Mouse (Mus musculus): ENCODE data around the gene Atxn1.
A peak's percentile ranks its signal among the peaks of the same experiment; 100 is the strongest.

The Atxn1 gene

DNA sequence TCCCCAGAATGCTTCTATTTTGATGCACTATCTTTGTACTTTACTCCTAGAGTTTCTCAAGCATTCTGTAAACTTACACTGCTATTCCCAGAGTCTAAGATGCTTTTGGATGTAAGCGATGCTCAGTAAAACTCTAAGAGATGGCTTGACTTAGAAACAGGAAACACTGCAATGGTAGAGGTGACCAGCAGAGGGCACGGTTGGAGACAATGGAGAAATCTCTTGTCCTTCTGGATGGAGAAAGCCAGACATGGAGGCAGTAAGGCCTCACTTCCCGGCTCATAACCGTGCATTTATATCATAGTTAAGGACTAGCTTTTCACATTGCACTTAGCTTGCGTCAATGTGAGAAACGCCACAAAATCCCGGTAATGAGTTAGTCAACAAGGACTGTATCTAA, 404.3 kb downstream of the Atxn1 start:
- DNase-seq, result no peak

DNA sequence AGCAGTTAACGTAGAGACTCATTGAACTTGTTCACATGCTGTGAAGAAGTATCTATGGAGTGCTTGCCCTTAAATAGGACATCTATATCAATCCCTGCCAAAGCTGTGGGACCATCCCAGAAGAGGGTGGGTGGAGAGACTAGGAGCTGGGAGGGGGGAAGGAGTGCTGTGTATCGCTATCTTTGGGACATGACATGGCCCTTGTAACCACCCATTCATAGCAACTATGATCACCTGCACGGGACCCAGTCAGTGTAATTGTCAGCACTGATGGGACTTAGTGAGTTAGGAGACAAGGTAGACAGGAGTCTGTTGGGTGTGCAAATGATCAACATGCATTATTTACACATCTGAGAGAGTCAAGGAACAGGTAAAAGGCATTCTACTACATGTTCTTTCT, 405.6 kb downstream of the Atxn1 start:
- DNase-seq, result no peak

DNA sequence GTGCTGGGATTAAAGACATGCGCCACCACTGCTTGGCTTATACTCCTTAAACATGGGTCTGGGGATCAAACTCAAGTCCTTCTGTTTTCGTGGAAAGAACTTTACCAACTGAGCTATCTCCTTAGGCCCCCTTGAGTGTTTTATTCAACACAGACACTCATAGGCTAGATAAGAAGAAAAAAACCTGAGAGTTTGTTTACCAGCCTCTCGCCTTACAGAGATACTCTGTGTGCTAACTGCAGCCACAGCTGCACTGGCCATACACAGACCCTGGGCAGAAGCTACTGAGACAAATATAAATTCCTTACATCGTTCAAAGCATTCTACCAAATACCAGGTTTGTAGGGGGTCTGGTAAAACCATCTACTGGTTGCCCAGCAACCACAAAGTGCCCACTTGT, 406.4 kb downstream of the Atxn1 start:
- DNase-seq, result no peak

DNA sequence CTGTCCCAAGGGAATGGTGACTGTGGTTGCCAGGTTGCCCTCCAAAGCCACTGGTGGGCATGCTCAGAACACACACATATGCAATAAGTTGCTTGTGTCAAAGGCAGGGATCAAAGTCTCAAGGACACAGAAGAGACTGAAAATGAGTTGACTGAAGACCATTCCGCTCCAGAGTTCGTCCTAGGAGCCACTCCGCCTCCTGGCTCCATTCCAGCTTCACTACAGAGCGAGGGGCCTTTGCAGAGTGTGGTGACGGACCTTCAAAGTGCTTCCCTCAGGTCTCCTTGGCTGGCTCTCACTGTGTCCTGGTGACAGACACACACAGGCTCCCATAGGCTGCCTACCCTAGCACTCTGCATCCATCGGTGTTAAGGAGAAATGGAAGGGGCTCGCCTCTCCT, 411.1 kb downstream of the Atxn1 start:
- DNase-seq, result no peak

DNA sequence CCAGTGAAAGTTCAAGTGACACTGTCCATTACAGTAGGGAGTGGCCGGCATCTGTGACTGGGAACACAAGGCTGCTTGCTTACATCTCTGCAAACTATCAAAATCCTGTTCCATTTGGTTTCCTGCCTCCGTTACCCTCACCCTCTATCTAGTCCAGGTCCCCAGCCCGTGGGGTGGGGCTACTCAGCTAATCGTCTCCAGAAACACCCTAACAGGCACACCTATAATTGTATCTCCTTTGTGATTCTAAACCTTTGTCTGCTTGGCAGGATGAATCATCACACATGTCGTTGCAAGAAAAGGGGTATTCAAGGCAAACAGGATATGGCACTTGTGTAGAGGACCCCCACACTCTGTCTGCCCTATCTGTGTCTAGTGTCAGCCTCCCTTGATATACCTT, 417.3 kb downstream of the Atxn1 start:
- DNase-seq, result no peak

DNA sequence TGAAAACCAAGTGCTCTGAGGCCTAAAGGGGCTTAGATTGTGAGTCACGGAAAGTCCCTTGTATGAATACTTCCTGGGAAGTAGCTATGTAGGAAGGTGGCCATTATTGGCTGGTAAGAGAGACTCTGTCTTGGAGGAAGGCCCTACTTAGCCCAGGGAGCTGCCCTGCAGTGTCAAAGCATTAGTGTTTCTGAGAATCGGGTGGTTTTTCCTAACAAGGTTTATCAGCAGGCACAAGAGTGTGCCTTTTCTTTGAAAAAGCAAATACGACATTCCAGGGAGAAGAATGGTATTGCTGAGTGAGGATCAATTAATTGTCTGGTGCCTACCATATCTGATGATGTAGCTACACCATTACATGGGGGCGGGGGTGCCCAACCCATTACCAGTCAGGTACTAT, 417.9 kb downstream of the Atxn1 start:
- DNase-seq, result no peak

DNA sequence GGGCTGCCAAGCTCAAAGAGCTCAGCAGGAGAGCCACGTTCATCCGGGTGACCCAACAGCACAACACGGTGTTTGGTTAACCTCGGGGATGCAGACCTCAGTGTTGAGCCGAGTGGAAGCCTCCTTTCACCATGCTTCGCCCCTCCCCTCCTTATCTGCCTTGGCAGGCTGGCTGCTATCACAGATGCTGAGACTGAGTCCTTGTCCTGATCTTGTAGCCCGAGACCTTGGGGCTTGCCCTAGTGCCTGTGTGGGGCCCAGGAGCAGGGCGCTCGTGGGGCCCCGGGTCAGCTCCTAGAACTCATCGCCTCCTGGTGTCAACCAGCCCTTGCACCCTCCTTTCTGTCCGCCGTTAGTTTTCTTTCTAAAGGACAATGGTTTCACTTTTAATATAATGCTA, 418.8 kb downstream of the Atxn1 start:
- no peak for DNase-seq

DNA sequence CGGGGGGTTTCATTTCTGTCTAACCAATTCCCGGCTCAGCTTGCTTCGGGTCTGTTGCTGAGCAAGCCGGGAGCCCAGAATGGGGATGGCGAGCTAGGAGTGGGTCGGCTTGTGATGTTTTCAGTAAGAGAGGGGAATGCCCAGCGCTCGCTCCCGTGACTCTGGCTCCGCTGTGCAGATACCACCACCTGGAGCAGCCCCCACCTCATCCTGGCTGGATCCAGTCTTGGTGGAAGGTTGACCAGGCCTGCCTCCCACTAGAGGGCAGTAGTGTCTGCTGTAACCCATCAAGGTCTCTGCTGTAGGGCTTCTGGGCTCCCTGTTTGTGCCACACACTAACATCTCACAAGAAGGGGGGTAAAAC, 425.6 kb downstream of the Atxn1 start:
- peak; percentile 59 to 69 for DNase-seq

DNA sequence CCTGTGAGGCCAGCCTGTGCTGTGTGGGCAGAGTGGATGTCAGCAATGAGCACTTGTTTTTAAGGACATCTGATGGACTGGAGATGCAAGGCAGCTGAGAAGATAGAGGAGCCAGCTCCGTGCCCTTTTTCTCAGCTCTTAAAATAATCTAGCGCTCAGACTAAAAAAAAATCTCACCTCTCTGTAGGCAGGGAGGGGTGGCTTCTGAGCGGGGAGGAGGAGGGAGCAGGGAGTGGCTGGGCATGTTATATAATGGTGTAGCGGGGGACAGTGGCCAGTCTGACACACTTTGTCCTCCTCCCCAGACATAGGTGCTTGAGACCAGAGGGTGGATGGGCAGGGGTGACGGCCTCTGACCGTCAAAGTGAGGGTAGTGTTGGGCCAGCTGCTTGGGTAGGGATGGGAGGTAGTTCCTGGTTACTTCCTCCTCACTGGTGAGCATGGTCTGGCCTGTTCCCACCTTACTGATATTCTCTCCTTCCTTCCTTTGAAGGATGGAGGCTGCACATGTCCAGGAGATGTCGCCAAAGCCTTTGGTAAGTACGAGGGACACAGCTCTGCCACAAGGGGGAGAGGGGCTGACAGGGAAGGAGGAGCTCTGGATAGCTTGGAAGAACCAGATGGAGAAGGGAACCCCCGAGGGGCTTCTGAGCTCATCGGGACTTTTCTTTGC, 426.1 kb downstream of the Atxn1 start:
- DNase-seq, result peak; percentile 37 to 64

DNA sequence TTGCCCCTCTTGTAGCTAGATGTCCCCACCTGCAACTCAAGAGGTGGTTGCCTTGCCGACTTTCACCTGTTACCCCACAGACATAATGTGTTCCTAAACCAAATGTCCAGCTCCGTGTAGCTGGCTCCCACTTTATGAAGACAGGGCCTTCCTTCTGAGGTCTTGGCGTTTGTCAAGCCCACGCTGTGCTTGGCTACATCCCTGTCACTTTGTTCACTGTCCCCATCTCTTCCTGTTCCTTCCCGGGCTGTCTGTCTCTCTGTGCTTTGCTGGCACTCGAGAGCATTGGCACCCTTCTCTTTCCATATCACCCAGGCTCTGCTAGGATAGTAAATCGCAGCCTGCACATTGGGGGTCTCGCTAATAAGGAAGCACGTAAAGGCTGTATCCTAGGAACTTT, 426.7 kb downstream of the Atxn1 start:
- no peak for DNase-seq

DNA sequence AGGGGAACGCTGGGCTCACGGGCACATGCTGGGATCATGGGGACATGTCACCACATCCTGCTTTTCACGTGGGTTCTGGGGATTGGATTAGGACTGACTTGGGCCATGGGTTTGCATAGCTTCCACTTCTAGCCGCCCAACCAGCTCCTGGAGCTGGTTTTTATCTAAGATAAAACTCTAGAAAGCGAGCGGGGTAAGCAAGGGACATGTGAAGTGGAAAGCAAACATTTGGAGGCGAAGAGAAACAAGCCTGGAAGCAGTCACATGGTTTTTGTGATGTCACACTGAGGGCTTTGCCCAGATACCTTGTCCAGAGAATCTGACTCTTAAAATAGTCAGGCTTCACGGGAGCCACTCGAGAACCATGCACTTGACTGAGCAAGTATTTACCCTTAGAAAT, 427.7 kb downstream of the Atxn1 start:
- DNase-seq, result peak; percentile 84 to 89

DNA sequence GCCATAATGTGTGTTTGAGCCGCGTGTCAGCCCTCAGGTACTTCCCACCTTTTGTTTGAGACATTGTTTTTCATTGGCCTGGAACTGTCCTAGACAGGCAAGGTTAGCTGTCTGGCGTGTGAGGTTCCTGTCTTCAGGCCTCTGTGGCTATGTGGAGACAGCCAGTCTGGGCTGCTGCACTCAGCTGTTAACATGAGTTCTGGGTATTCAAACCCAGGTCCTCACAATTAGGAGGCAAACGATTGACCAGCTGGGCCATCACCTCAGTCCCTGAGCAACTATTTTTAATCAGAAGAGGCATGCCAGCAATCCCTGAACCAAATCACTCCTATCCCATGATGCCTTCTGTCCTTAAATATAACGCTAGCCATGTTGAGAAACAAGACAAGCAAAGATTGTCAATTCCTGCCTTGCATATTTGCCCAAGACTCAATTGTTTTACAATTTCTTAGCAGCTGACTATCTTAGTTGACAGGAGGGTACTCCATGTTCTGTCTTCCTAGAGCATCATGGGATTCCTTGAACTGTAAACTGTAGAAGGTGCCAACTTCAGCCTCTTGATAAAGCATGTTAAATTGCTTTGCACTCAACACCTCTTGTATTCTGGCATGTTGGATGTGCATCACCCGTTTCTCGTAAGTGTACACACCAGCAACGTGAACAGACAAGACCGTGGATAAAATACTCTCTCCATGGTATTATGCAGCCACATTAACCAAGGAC, 428.9 kb downstream of the Atxn1 start:
- DNase-seq, result no peak

DNA sequence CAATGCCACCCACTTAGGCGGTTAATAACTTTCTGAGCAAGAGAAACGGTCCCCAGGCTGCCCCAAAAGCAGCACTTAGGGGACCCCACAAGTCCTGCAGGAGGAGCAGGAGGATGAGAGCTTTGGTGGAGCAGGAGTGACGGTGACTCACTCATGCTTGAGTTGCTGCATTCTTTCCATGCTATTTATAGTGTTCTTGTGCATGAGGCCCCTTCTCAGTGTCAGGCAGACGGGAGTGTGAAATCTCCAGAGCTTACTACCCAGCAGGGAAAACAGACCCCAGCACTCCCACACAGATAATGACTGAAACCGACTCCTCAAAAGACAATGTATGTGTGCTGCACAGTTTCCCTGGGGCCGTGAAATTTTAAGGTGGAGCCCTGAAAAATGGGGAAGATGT, 434.1 kb downstream of the Atxn1 start:
- peak; percentile 31 to 39 for DNase-seq

DNA sequence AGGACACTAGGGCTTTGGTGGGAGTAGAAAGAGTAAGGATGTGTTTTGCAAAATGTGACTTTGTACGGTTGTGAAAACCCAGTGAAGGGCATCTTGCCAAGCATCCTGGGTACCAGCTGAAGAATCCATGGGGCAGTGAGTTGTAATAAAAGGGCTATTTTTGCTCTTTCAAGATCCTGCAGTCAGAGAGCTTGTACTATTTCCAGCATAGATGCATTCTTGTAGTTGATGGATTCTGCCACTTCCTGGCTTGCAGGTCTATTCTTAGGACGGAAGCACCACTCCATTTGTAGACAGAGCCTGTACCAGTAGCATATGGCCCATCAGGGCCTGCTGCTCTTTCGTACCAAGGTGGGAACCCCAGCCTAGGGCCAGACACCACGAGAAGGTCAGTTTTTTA, 436.0 kb downstream of the Atxn1 start:
- no peak for DNase-seq

DNA sequence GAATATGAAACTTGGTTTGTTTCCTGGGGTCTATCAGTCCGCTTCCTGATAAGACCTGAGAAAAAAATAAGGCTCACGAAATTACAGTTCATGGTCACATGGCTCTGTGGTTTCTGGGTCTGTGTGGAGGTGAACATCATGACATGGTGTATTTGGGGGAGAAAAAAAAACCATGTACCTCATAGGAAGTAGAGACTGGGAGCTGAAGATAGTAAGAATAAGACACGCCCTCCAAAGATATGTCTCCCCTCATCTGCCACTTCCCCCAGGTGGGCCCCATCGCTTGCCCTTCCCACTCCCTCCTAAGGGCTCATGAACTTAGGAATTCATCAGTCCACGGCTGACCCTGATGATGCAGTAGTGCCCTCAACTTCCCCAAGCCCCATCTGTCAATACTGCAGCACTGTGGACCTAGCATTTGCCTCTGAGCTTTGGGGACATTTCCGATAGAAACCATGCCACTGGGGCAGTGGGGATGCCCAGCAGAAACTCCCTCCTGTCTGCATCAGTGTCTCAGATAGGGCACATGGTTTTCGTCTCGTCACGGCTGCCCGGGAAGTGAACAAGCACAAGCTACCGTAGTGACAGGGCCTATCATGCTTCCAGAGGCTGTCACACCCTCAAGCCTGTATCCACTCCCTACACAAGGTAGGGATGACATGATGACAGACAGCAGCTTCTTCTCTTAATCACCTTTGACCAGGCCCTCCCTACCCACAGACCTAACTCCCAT, 437.4 kb downstream of the Atxn1 start:
- no peak for DNase-seq

DNA sequence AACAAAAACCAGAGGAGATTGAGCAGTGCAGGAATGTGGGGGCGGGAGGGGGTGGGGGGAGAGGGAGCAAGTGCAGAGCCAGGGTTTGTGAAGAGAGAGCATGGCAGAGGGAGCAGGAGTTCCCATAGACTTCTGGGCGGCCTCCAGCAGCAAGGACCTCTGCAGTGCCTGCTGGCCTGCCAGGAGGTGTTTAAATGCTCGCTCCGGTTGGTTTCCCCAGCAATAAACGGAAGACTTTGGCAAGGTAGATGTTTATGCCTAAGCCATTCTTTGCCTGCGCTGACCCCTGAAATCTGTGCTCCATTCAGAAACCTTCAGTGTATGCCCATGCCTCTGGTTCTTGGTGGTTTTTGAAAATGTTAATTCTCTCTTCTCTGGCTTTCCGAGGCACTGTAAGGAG, 438.6 kb downstream of the Atxn1 start:
- DNase-seq, result no peak

DNA sequence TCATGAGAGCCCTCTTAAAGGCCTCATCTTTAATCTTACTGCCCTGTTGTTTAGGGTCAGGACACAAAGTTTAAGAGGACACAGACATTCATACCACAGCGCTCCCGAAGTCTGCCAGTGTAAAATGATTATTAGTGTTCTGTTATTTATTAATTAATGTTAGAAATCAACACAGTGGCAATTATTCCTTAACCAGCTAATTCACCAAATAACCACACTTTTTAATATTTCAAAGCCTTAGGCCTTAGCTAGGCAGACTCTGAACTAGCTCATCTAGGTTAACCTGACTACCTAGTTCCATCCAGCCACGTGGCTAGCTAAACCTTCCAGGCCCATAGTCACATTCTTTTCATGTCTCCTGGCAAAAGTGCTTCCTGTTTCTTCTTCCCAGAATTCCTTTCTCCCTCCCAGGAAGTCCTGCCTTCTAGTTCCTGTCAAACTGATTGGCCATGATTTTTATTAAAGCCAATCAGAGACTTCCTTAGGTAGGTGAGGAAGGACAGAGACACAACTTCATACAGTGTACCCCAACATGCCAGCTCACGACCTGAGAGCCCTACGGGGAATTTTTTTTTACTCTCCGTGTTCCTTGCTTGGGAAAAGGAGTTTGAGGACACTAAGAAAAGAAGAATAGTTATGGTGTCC, 439.9 kb downstream of the Atxn1 start:
- DNase-seq, result no peak

DNA sequence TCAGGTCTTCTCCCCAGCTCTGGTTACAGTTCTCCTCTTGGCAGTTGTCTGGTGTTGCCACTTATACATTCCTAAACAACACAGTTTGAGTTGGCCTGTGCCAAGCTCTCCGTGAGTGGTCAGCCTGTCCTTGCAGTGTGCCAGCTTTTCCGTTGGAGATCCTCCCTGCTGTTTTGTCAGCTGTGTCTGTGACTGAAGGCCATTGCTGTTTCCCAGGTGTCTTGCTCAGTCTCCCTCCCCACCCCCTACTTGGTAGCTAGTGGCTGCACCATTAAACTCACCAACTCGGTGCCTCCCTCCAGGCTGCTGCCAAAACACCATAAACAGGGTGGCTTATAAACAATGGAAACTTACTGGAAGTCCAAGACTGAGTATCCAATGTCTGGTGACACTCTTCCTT, 440.5 kb downstream of the Atxn1 start:
- DNase-seq, result peak in 1 of 2 experiments; percentile 42

DNA sequence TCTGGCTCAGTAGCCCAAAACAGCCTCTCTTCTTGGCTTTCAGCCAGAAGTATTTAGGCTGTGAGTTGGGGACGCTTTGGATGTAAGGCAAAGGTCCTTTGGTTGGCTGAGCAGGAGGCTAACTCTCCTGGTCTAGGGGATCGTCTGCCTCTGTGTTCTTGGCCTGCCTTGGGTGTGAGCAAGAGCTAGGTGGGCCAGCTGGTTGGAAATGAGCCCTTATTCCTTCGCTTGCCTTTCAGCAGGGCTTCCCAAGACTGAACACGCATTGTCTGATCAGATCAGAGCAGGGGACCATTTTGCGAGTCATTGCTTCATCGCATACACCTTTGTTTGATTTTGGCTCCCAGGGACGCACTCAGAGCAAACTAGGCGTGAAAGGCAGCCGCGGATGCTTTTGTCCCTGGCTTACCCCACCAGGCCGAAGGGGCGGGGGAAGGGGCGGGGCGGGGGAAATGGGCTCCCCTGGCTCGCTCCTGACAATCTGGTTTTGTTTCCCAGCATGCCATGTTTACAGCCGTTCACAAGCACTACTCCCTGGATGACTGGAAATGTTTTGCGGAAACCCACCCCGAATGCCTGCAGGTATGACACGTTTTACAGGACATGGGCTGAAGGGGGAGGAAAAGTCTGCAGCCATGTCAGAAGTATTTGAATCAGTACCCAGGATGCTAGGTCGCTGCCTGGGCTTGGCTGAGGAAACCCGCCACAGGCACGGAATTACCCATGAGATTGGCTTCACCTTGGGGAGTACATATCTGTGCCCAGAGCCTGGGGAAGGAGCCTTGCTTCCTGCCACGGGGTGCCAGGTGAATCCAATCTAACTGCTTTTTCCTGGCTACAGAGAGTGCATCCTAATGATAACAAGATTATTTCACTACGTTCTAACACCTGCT, 448.1 kb downstream of the Atxn1 start:
- DNase-seq, result peak; percentile 17 to 62

DNA sequence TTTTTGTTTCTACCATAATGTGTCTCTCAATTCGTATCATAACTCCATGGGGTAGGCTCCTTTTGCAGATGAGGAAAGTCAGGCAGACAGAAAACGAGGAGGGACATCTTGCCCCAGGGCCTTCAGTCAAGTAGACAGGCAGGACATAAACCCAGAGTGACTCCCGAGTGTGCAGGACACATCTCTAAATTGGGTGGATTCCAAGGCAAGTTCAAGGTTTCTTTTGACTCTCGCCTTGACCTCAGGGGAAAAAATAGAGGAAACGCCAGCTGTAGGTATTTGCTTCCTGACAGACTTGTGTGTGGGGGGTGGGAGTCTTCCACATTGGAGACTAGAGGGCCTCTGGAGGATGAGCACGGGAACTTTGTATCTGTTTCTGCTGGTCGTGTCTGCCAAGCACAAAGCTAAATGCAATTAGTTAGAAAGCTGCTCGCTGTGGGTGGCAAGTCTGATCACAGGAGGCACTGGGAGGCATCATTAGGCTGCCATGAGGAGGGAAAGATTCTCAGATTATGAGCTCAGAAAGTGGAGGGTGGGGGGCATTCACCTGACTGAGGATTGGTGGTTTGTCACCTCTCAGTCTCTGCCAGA, 449.9 kb downstream of the Atxn1 start:
- DNase-seq, result no peak

DNA sequence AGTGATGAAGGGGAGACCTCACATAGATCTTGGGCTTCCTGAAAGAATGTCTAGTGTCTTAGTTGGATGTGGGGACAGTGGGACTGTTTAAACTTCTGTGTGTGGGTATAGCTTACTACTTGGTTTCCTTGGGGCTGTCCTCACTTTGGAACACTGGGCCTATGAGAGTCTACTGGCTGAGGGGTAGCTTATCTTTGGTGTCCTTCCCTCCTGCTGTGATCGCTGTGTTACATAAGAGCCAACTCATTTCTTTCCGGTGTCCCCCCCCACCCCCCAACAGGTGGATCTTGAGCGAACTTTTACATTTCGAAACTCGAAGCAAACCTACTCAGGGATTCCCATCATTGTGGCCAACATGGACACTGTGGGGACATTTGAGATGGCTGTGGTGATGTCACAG, 450.7 kb downstream of the Atxn1 start:
- no peak for DNase-seq

Measured in lung, adult 18-20 months (tissue).